Mouse (Mus musculus): ENCODE results near the gene Scgb1c1.

DNA sequence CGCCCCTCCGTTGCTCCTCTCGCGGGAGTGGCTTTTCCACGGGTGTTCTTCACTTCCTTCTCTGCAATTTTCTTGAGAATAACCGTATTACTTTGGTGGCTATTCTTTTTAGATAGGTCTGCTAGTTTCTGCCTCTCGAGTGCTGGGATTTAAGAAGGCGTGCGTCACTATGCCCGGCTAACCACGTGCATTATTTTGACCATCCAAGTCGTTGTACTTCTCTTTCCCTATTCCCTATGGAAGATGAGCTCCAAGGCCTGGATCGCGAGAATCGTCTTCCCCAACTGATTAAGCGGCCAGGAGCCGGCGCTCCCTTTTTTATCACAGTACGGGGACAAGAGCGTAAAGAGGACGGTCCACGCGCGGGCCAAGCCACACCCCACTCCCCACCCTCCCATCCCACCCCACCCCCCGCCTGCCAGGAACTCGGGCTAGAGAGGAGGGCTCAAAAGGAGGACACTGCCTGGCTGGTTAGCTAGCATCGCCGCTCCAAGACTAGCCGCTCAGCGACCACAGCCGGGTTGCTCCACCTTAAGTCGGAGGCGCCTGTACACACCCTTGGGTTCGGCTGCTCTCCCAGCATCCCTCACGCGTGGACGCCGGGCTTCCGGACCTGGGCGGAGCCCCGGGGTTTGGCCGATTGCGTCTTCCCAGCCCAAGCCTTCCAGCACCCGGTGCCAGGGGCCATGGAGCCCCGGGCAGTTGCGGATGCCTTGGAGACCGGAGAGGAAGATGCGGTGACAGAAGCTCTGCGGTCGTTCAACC lies 11.6 kb downstream of the Scgb1c1 start, which contains the start of gene Ric8a:
- no peak for TF ChIP-seq CTCF (IDR thresholded peaks at IDR 0.05; ENCODE audit: low read depth)
- TF ChIP-seq EP300 (IDR thresholded peaks at IDR 0.05; ENCODE audit: low read depth): no peak
